Mouse (Mus musculus): ENCODE results near the gene Rc3h2. TPM values are rescaled to one million over a fixed set of nuclear protein-coding genes. Genes with fewer than 3 reads are reported as not detected.

Rc3h2 gene
- polyA plus RNA-seq, 1 experiment from 2014 or later = 2.7 TPM

GRCm38 (mm10) chr2:37395539-37395938 is 27.2 kb downstream of the Rc3h2 start:
- 46% methylated on average over 1 of the region's 1 CpGs for WGBS (ENCODE audit: insufficient replicate concordance)
- Histone ChIP-seq H3K27me3 (ENCODE audit: insufficient read depth, low read length) (no peaks in the 10 kb centered on the region), H3K4me1 (ENCODE audit: insufficient read depth) (no peaks in the 10 kb centered on the region), H3K36me3 (replicated peaks; ENCODE audit: insufficient read depth, low read length) (peaks cover 35% of the 10 kb centered on the region), H3K27ac (ENCODE audit: low read depth) (no peak overlapping the region), H3K9me3 (ENCODE audit: low read length) (no peaks in the 10 kb centered on the region), H3K4me2 (ENCODE audit: low read depth, low read length) (no peak overlapping the region), H3K4me3 (ENCODE audit: low read depth, low read length) (no peak overlapping the region), H3K9ac (replicated peaks) (no peak overlapping the region)
- ATAC-seq (no peak), DNase-seq (no peak)
- TF ChIP-seq EP300 (IDR thresholded peaks at IDR 0.05; ENCODE audit: low read depth) (no peak), CTCF (IDR thresholded peaks at IDR 0.05; ENCODE audit: low read depth) (peak; percentile 46)

DNA sequence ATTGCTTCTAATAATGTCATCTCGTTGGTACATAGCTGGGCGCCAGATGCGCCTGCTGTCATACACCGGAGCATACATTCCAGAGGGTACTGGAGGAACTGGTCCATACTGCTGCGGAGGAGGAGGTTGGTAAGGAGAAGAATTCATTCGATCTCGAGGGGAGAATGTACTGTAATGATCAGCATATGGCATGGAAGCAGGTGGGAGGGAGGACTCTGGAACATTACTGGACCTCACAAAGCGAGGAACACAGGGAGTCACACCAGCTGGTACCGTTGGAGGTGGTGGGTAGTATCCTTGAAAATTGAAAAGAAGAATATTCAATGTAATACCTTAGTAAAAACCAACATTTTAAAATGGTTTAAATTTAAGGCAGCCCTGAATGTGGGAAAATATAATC is 39.8 kb downstream of the Rc3h2 start:
- peaks cover 43% of the 10 kb centered on the region for H3K36me3 ChIP-seq (replicated peaks; ENCODE audit: insufficient read depth, low read length)

DNA sequence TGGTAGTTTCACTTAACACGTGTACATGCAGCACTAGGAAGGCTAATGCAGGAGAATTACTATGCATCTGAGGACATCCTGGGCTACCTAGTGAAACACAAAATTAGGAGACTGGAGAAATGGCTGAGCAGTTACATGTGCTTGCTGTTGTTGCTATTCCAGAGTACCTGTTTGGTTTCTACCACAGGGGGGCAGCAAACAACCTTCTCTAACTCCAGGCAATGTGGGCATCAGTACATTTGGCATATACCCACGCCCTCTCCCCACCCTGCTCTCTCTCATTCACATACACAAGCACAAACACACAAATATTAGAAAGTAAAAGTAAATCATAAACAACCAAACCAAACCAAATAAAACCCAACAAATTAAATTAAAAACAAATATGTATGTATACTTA is 42.5 kb downstream of the Rc3h2 start:
- DNase-seq = peak; percentile 73
- Histone ChIP-seq H3K4me3 (ENCODE audit: low read depth, low read length) (no peak overlapping the region), H3K9ac (replicated peaks) (no peak overlapping the region), H3K36me3 (replicated peaks; ENCODE audit: insufficient read depth, low read length) (peaks cover 53% of the 10 kb centered on the region), H3K4me2 (ENCODE audit: low read depth, low read length) (no peak overlapping the region), H3K4me1 (ENCODE audit: insufficient read depth) (no peaks in the 10 kb centered on the region), H3K9me3 (ENCODE audit: low read length) (no peaks in the 10 kb centered on the region), H3K27me3 (ENCODE audit: insufficient read depth, low read length) (no peaks in the 10 kb centered on the region), H3K27ac (ENCODE audit: low read depth) (no peak overlapping the region)
- WGBS (ENCODE audit: insufficient replicate concordance) = 60% methylated on average over 2 of the region's 2 CpGs
- no peak for TF ChIP-seq EP300 (IDR thresholded peaks at IDR 0.05; ENCODE audit: low read depth)
- peak; percentile 89 for TF ChIP-seq CTCF (IDR thresholded peaks at IDR 0.05; ENCODE audit: low read depth)
- ATAC-seq = no peak

More for the DNA sequence above, 39.8 kb downstream of the Rc3h2 start:
- no peak overlapping the region for H3K4me3 ChIP-seq (ENCODE audit: low read depth, low read length)
- H3K9ac ChIP-seq (replicated peaks) = no peak overlapping the region
- H3K4me2 ChIP-seq (ENCODE audit: low read depth, low read length) = no peak overlapping the region
- no peak for DNase-seq
- H3K9me3 ChIP-seq (ENCODE audit: low read length) = no peaks in the 10 kb centered on the region
- no peak overlapping the region for H3K27ac ChIP-seq (ENCODE audit: low read depth)
- 90% methylated on average over 9 of the region's 9 CpGs for WGBS (ENCODE audit: insufficient replicate concordance)
- no peak for ATAC-seq
- H3K27me3 ChIP-seq (ENCODE audit: insufficient read depth, low read length) = no peaks in the 10 kb centered on the region
- H3K4me1 ChIP-seq (ENCODE audit: insufficient read depth) = no peaks in the 10 kb centered on the region
- TF ChIP-seq CTCF (IDR thresholded peaks at IDR 0.05; ENCODE audit: low read depth) = no peak
- TF ChIP-seq EP300 (IDR thresholded peaks at IDR 0.05; ENCODE audit: low read depth) = no peak

DNA sequence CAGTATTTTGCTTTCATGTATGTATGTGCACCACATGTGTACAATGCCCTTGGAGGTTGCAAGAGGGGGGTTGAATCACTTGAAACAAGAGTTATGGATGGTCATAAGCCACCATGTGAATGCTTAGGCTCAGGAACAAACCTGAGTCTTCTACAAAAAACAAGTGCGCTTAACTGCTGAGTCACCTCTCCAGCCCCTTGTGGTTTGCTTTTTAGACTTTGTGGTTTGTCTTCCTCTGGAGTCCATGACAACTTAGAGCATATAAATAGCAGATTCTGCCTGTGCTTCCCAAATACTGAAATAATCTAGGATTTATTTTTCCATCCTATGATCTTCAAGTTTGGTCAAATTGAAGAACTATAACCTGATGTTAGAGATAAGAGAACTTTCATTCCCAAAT is 46.7 kb downstream of the Rc3h2 start:
- no peaks in the 10 kb centered on the region for H3K9me3 ChIP-seq (ENCODE audit: low read length)
- H3K4me1 ChIP-seq (ENCODE audit: insufficient read depth) = no peaks in the 10 kb centered on the region
- H3K27me3 ChIP-seq (ENCODE audit: insufficient read depth, low read length) = no peaks in the 10 kb centered on the region
- H3K36me3 ChIP-seq (replicated peaks; ENCODE audit: insufficient read depth, low read length) = peaks cover 36% of the 10 kb centered on the region
- no peak overlapping the region for H3K4me3 ChIP-seq (ENCODE audit: low read depth, low read length)
- no peak for ATAC-seq
- no peak overlapping the region for H3K27ac ChIP-seq (ENCODE audit: low read depth)
- no peak for TF ChIP-seq EP300 (IDR thresholded peaks at IDR 0.05; ENCODE audit: low read depth)
- TF ChIP-seq CTCF (IDR thresholded peaks at IDR 0.05; ENCODE audit: low read depth) = no peak
- no peak overlapping the region for H3K9ac ChIP-seq (replicated peaks)
- H3K4me2 ChIP-seq (ENCODE audit: low read depth, low read length) = no peak overlapping the region
- DNase-seq = no peak
- 55% methylated on average over 1 of the region's 1 CpGs for WGBS (ENCODE audit: insufficient replicate concordance)

GRCm38 (mm10) chr2:37370651-37371050 is 52.1 kb downstream of the Rc3h2 start:
- no peak for TF ChIP-seq CTCF (IDR thresholded peaks at IDR 0.05; ENCODE audit: low read depth)
- TF ChIP-seq EP300 (IDR thresholded peaks at IDR 0.05; ENCODE audit: low read depth) = no peak
- no peak overlapping the region for H3K9ac ChIP-seq (replicated peaks)
- no peaks in the 10 kb centered on the region for H3K9me3 ChIP-seq (ENCODE audit: low read length)
- no peak overlapping the region for H3K4me2 ChIP-seq (ENCODE audit: low read depth, low read length)
- H3K27me3 ChIP-seq (ENCODE audit: insufficient read depth, low read length) = no peaks in the 10 kb centered on the region
- 86% methylated on average over 2 of the region's 2 CpGs for WGBS (ENCODE audit: insufficient replicate concordance)
- peaks cover 14% of the 10 kb centered on the region for H3K36me3 ChIP-seq (replicated peaks; ENCODE audit: insufficient read depth, low read length)
- H3K4me1 ChIP-seq (ENCODE audit: insufficient read depth) = no peaks in the 10 kb centered on the region
- ATAC-seq (no peak), DNase-seq (no peak)
- H3K27ac ChIP-seq (ENCODE audit: low read depth) = no peak overlapping the region
- no peak overlapping the region for H3K4me3 ChIP-seq (ENCODE audit: low read depth, low read length)

DNA sequence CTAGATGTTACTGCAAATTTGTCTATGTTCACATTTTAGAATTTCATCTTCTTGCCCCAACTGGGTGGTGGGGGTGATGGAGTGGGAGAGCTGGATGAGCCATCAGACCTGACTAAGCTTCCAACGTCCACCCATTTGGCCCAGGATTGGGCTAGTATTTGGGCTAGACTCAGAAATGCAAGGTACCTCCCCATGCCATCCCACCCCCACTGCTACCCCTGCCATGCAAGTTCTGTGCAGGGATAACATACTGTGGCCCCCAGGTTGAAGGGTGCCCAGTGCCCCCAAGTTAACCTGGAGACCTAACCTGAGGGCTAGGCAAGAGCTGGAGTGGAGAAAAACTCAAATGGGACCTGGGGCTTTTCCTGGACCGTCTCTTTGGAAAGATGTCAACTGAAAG is 62.8 kb downstream of the Rc3h2 start:
- TF ChIP-seq CTCF (IDR thresholded peaks at IDR 0.05; ENCODE audit: low read depth) = no peak
- no peak for TF ChIP-seq EP300 (IDR thresholded peaks at IDR 0.05; ENCODE audit: low read depth)
- Histone ChIP-seq H3K27me3 (ENCODE audit: insufficient read depth, low read length) (no peaks in the 10 kb centered on the region), H3K9me3 (ENCODE audit: low read length) (no peaks in the 10 kb centered on the region), H3K4me2 (ENCODE audit: low read depth, low read length) (peak overlapping the region; percentile 82), H3K9ac (replicated peaks) (no peak overlapping the region; the same call in 1 of the 2 replicates), H3K36me3 (replicated peaks; ENCODE audit: insufficient read depth, low read length) (peaks cover 14% of the 10 kb centered on the region), H3K4me3 (ENCODE audit: low read depth, low read length) (no peak overlapping the region; the same call in 1 of the 2 replicates), H3K27ac (ENCODE audit: low read depth) (no peak overlapping the region), H3K4me1 (ENCODE audit: insufficient read depth) (0 out of 2 replicates have a peak, but pooled peaks cover 3% of the 10 kb centered on the region)
- DNase-seq (no peak), ATAC-seq (no peak)
- 93% methylated on average over 2 of the region's 2 CpGs for WGBS (ENCODE audit: insufficient replicate concordance)

Measured in liver, postnatal 0 days (tissue).